Mouse (Mus musculus) cortical plate, adult 2 months (tissue): Measurements from ENCODE around the gene Snx22. TPM values are rescaled to one million over a fixed set of nuclear protein-coding genes. Genes with fewer than 3 reads are reported as not detected.

Experiments
- H3K27ac ChIP-seq: fragments of 200-500 bp; 2 replicates; pipeline ENCODE4 v1.5.1; 2012; ENCODE audit warnings: low read length, control low read depth, inconsistent platforms; ENCODE audit not compliant: insufficient read depth
- H3K4me1 ChIP-seq: fragments of 200-500 bp; 2 replicates; pipeline ENCODE4 v1.6.1; 2011; ENCODE audit warnings: low read length; ENCODE audit not compliant: control insufficient read depth, insufficient read depth
- H3K4me3 ChIP-seq: fragments of 200-500 bp; 2 replicates; pipeline ENCODE4 v1.5.1; 2011; ENCODE audit warnings: mild to moderate bottlenecking, low read length, control low read depth; ENCODE audit not compliant: insufficient read depth
- CTCF ChIP-seq: fragments of 200-500 bp; IDR thresholded peaks from 2 replicates; pipeline ENCODE4 v1.5.1; 2011; ENCODE audit warnings: mild to moderate bottlenecking, control low read depth, low read length; ENCODE audit not compliant: insufficient read depth; ENCODE audit errors: extremely low read depth
- POLR2A ChIP-seq: fragments of 200-500 bp; IDR thresholded peaks from 2 replicates; pipeline ENCODE4 v1.6.1; 2011; ENCODE audit warnings: mild to moderate bottlenecking, low read length, control low read depth; ENCODE audit not compliant: insufficient read depth; ENCODE audit errors: extremely low read depth
- polyA plus RNA-seq: library from polyadenylated mRNA; depleted of rRNA; stranded (reverse); fragments of >200 nt; gene quantifications from 2 replicates; pipeline ENCODE4 v1.2.3, GENCODE M21; 2012; rRNA removed

Snx22 gene
- polyA plus RNA-seq, 1 experiment, result 7.3 TPM

DNA sequence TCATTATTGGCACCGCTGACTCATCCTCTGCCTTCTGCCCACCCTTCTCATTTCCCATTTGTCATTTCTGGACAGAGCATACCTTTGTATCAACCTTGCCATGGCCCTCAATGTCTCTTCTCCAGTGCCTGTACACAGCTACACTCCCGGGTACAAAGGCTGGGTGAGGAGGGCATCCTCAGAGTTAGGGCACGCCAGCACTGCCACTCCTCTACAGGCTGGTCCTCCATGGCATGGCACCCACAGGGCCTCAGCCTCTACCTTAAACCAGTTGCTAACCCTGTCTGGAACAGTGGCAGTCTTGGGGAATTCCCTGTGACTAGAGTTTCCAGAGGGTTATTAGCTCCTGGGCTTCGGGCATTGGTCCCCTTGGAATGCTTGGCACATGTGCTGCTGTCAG is 30.9 kb downstream of the Snx22 start:
- H3K4me1 ChIP-seq, result peaks cover 7% of the 10 kb centered on the region

GRCm38 (mm10) chr9:66038082-66038481 is 31.4 kb downstream of the Snx22 start:
- Histone ChIP-seq H3K27ac (no peak overlapping the region), H3K4me3 (no peak overlapping the region), H3K4me1 (peaks cover 7% of the 10 kb centered on the region)
- TF ChIP-seq CTCF, result no peak
- no peak for TF ChIP-seq POLR2A

More for the DNA sequence above, 30.9 kb downstream of the Snx22 start:
- TF ChIP-seq CTCF (no peak), POLR2A (no peak)
- Histone ChIP-seq H3K27ac (no peak overlapping the region), H3K4me3 (no peak overlapping the region)

GRCm38 (mm10) chr9:66020601-66021000 is 48.9 kb downstream of the Snx22 start:
- TF ChIP-seq CTCF (no peak), POLR2A (no peak)
- H3K4me3 ChIP-seq, result no peak overlapping the region
- no peaks in the 10 kb centered on the region for H3K4me1 ChIP-seq
- H3K27ac ChIP-seq, result no peak overlapping the region

Other genes starting within 250 kb of the Snx22 start
- gene Zfp609, start 242.2 kb downstream of the Snx22 start, polyA plus RNA-seq, result 14.1 and 16.0 TPM in 2 replicates
- gene Pclaf, start 179.5 kb downstream of the Snx22 start, polyA plus RNA-seq, result 0.59 and 1.1 TPM in 2 replicates
- 18.5 and 19.6 TPM in 2 replicates for gene Trip4, start 160.9 kb downstream of the Snx22 start, polyA plus RNA-seq
- gene Csnk1g1, start 160.8 kb downstream of the Snx22 start, polyA plus RNA-seq, result 20.6 and 22.4 TPM in 2 replicates
- 240 and 243 TPM in 2 replicates for gene Ppib, start 9.5 kb downstream of the Snx22 start, polyA plus RNA-seq
- 90.1 and 93.9 TPM in 2 replicates for gene Snx1, start 56.9 kb upstream of the Snx22 start, polyA plus RNA-seq
- 25.0 and 29.0 TPM in 2 replicates for gene Ciao2a, start 56.9 kb upstream of the Snx22 start, polyA plus RNA-seq
- 4.2 and 6.8 TPM in 2 replicates for gene Dapk2, start 88.5 kb upstream of the Snx22 start, polyA plus RNA-seq